Mouse (Mus musculus): ENCODE results near the gene Cox4i1.

Cox4i1 gene

DNA sequence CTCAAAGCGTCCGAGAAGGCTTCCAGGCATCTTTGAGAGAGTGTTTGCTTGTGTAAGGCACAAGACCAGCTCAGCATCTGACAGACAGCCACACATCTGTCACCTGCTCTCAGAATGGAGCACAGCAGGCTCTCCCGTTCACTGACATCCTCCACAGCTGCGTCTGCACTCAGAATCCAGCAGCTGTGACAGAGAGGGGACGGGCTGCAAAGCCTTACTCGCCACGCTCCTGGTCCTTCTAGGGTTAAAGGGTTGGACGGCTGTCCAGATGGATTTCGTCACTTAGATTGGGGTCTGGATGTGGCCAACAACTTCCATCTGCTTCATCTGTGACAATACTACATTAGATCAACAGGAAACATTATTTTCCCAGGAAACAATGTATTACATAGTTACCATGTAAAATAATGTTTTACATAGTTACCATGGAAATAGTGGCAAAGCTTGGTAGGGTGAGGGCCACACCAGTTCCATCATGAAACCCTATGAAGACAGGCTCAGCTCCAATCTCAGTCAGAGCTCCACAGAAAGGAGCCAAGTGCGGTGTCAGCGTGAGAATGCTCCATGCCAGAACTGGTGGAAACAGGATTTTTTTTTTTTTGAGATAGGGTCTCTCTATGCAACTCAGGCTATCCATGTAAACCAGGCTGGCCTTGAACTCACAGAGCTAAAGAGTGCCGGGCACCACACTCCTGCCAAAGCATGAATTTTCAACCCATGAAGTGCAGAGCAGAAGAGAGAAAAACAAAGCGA lies 28.6 kb downstream of the Cox4i1 start:
- no peak for DNase-seq (ENCODE audit: low spot score)

DNA sequence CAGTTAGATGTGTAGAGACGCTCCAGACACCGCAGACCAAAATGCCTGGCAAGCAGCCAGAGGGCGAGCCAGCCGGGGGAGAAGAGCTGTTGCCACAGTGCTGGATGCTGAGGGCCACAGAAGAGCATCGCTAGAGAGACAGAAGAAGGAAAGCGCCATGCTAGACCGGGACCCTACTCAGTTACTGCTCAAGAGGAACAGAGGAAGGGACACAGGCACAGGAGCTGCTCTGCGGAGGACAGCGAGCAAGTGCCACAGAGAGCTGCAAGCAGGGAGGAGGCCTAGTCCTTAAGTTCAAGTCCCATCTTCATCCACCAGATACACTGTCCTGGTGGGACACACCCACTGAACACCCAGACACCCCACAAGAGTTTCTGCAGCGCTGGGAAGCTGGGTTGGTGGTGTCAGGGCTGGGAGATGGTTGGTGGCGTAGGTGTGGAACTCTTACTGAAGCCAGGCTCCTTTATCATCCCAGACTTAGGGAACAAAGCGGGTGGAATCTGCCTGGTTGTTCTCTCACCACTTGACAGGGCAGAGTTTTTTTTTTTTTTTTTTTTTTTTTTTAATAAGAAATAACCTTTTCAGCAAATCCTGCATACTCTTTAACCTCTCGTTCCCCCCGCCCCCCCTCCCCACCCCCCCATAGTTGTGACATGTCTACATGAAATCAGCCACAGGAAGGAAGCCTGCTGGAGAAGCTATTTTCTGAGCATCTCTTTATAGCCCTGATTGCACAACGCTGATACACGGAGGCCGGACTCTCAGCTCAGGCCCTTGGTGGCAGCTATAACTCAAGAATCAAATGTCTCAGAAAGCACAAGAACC lies 29.3 kb downstream of the Cox4i1 start:
- no peak for DNase-seq (ENCODE audit: low spot score)

- DNase-seq (ENCODE audit: low spot score) = no peak
Measured at GRCm38 (mm10) chr8:120697979-120698272, 29.9 kb downstream of the Cox4i1 start.

- no peak for DNase-seq (ENCODE audit: low spot score)
Measured at GRCm38 (mm10) chr8:120698426-120698825, 30.4 kb downstream of the Cox4i1 start.

GRCm38 (mm10) chr8:120699079-120699478 lies 31.1 kb downstream of the Cox4i1 start:
- no peak for DNase-seq (ENCODE audit: low spot score)

DNA sequence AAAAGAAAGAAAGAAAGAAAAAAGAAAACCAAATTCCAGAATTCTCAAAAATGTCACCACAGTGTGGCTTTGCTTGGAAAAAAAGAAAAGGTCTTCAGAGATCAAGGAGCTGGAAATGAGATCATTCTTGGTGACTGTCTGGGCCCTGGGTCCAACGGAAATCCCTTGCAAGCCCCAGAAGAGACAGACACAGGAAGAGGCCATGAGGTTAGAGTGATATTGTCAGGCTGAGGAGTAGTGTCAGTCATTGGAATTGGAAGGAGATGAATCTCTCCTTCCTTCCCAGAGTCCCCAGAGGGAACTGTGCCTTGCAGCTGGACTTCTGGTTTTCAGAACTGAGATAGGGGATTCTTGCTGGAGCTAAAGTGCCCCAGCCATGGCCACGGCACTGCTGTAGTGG lies 31.5 kb downstream of the Cox4i1 start:
- DNase-seq (ENCODE audit: low spot score) = no peak

GRCm38 (mm10) chr8:120700053-120700452 lies 32.0 kb downstream of the Cox4i1 start:
- no peak for DNase-seq (ENCODE audit: low spot score)

- DNase-seq (ENCODE audit: low spot score) = no peak
Measured at GRCm38 (mm10) chr8:120701758-120702465, 33.9 kb downstream of the Cox4i1 start.

- DNase-seq (ENCODE audit: low spot score) = no peak
Measured at GRCm38 (mm10) chr8:120704203-120704602, 36.2 kb downstream of the Cox4i1 start.

DNA sequence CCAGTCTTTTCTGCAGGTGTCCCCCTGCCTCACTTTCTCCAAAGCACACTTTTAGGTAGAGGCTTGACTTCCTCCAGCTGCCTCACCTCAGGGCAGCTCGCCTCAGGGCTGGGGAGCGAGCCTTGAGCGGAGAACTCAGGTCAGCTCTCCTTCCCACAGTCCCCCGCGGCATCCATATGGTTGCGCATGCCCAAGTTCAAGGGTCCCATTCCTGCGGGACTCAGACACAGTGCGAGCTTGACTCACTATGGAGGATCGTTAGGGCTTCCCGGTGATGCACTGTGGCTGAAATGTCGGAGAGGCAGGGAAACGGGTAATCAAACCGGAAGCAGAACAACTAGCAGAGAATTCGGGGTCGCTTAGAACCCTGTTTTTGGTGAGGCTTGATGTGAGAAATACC lies 37.1 kb downstream of the Cox4i1 start:
- no peak for DNase-seq (ENCODE audit: low spot score)

DNA sequence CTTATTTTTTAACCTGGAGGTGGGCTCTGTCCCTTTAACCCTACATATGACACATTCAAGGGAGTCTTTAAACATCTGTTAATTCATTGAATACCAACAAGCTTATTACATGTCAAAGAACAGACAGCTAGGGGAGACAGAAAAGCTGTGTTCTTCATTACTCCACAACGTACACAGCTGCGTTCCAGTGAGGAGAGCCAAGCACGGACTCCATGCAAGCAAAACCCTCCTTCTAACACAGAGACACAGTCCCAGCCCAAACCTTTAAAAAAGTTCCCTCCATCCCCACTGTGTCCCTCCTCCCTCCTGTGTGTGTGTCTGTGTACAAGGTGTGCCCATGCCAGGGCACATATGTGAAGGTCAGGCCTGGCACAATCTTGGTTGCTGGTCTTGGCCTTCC lies 38.2 kb downstream of the Cox4i1 start:
- DNase-seq (ENCODE audit: low spot score) = no peak

DNA sequence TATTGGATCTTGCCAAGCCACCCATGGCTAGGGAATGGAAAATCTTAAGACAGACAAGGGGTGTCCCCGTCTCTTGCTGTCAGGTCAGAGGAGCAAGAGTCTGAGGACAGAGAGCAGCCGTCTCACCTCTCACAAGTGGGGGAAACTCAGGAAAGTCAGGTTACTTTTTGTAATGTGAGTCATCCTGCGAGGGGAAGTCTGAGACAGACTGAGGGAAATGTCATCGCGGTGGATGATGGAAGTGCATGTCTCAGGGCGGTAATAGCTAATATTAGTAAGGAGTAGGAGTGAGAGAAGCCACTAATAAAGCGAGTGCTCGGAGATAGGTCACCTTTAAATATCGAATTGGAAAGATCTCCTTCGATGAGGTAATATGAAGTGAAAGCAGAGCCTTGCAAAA lies 41.2 kb downstream of the Cox4i1 start:
- no peak for DNase-seq (ENCODE audit: low spot score)

DNA sequence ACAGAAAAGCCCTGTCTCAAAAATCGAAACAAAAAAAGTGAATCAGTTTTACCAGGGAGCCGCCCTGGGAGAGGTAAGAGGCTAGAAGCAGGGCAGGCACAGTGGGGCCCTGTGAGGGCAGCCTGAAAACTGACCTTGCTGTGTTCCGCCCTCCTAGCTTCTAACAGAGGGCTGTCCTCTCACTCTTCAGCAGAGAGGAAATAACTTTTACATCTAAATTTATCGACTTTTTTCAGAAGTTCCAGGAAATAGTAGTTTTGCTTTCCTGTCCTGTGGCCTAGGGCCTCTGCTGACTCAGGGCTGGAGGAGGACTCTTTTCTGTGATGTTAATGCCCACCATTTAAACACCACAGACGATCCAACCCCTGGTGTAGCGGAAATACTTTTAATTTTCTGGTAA lies 47.2 kb downstream of the Cox4i1 start:
- DNase-seq (ENCODE audit: low spot score) = no peak

- DNase-seq (ENCODE audit: low spot score) = no peak
Measured at GRCm38 (mm10) chr8:120715996-120716680, 48.1 kb downstream of the Cox4i1 start.

- DNase-seq (ENCODE audit: low spot score) = no peak
Measured at GRCm38 (mm10) chr8:120719586-120720236, 51.7 kb downstream of the Cox4i1 start.

DNA sequence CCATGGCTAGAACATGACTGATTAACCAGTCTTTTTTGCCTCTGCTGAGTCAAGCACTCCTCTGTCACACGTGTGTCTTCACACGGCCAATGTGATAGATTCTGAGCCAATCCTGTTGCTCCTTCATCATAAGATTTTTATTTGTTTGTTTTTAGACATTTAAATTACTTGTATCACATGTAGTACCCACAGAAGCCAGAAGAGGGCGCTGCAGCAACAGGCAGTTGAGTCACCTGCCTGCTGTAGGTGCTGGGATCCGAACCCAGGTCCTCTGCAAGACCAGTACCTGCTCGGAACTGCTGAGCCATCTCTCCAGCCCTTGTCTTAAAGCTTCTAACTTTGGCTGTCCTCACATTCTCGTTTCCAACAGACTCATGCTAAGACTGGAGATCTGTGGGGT lies 55.0 kb downstream of the Cox4i1 start:
- no peak for DNase-seq (ENCODE audit: low spot score)

All from ovary, postnatal 10 days (tissue).